Mouse (Mus musculus): ENCODE data around the gene Vmn1r194. TPM values are rescaled to one million over a fixed set of nuclear protein-coding genes. Genes with fewer than 3 reads are reported as not detected.
"Not testable (repeated sequence)": the region's sequence is repeated elsewhere in the genome, so short reads cannot be mapped to it uniquely, and the experiment has no call there.

Vmn1r194 gene
- polyA plus RNA-seq (2015; fragmentation: Nextera tagmentation; extraction: Ambion mirVana): not detected in 2 replicates

- Histone ChIP-seq H3K9me3 (replicated peaks; ENCODE audit: control insufficient read depth, low read length) (no peaks in the 10 kb centered on the region), H3K9ac (ENCODE audit: low read length) (no peak within 1 kb of the TSS), H3K4me1 (ENCODE audit: control insufficient read depth, insufficient read depth, low read length) (no peaks in the 10 kb centered on the region), H3K4me3 (replicated peaks; ENCODE audit: low read length) (no peak within 1 kb of the TSS), H3K4me2 (ENCODE audit: low read depth, low read length) (no peak within 1 kb of the TSS), H3K27me3 (ENCODE audit: control insufficient read depth, insufficient read depth, low read length) (no peaks in the 10 kb centered on the region), H3K27ac (ENCODE audit: low read length) (no peak within 1 kb of the TSS), H3K36me3 (ENCODE audit: control insufficient read depth, insufficient read depth, low read length) (no peaks in the 10 kb centered on the region)
- WGBS: 27% methylated on average over 1 of the region's 1 CpGs
- ATAC-seq (ENCODE audit: insufficient read depth, low FRiP score): no peak
Measured at GRCm38 (mm10) chr13:22243915-22244314, at the start of gene Vmn1r194. Vmn1r194 (plus strand) TSS chr13:22244215.

- H3K36me3 ChIP-seq (ENCODE audit: control insufficient read depth, insufficient read depth, low read length); H3K27ac ChIP-seq (ENCODE audit: low read length); H3K9ac ChIP-seq (ENCODE audit: low read length); ATAC-seq (ENCODE audit: insufficient read depth, low FRiP score); H3K4me1 ChIP-seq (ENCODE audit: control insufficient read depth, insufficient read depth, low read length); H3K4me3 ChIP-seq (replicated peaks; ENCODE audit: low read length); H3K27me3 ChIP-seq (ENCODE audit: control insufficient read depth, insufficient read depth, low read length); H3K9me3 ChIP-seq (replicated peaks; ENCODE audit: control insufficient read depth, low read length); H3K4me2 ChIP-seq (ENCODE audit: low read depth, low read length): not testable (repeated sequence)
- 78% methylated on average over 1 of the region's 1 CpGs for WGBS
Measured at GRCm38 (mm10) chr13:22223060-22223459, 21.0 kb upstream of the Vmn1r194 start, which contains the start of gene Vmn1r193. Vmn1r193 (minus strand) TSS chr13:22223160.

GRCm38 (mm10) chr13:22270222-22270621 is 26.2 kb downstream of the Vmn1r194 start, which contains the start of gene Vmn1r195:
Vmn1r195 (plus strand) TSS chr13:22270522.
- ATAC-seq (ENCODE audit: insufficient read depth, low FRiP score); H3K9me3 ChIP-seq (replicated peaks; ENCODE audit: control insufficient read depth, low read length): not testable (repeated sequence)
- WGBS: 85% methylated on average over 1 of the region's 1 CpGs

GRCm38 (mm10) chr13:22271721-22272120 is 27.7 kb downstream of the Vmn1r194 start:
- Histone ChIP-seq H3K4me1 (ENCODE audit: control insufficient read depth, insufficient read depth, low read length) (no peaks in the 10 kb centered on the region), H3K9me3 (replicated peaks; ENCODE audit: control insufficient read depth, low read length) (no peaks in the 10 kb centered on the region), H3K4me2 (ENCODE audit: low read depth, low read length) (no peak overlapping the region), H3K27me3 (ENCODE audit: control insufficient read depth, insufficient read depth, low read length) (no peaks in the 10 kb centered on the region), H3K36me3 (ENCODE audit: control insufficient read depth, insufficient read depth, low read length) (no peaks in the 10 kb centered on the region), H3K4me3 (replicated peaks; ENCODE audit: low read length) (no peak overlapping the region), H3K27ac (ENCODE audit: low read length) (no peak overlapping the region), H3K9ac (ENCODE audit: low read length) (no peak overlapping the region)
- ATAC-seq (ENCODE audit: insufficient read depth, low FRiP score): no peak
- 42% methylated on average over 2 of the region's 2 CpGs for WGBS

More at GRCm38 (mm10) chr13:22270222-22270621, 26.2 kb downstream of the Vmn1r194 start, which contains the start of gene Vmn1r195:
- not testable (repeated sequence) for H3K9ac ChIP-seq (ENCODE audit: low read length); H3K4me2 ChIP-seq (ENCODE audit: low read depth, low read length); H3K4me1 ChIP-seq (ENCODE audit: control insufficient read depth, insufficient read depth, low read length); H3K27ac ChIP-seq (ENCODE audit: low read length); H3K4me3 ChIP-seq (replicated peaks; ENCODE audit: low read length); H3K36me3 ChIP-seq (ENCODE audit: control insufficient read depth, insufficient read depth, low read length); H3K27me3 ChIP-seq (ENCODE audit: control insufficient read depth, insufficient read depth, low read length)

GRCm38 (mm10) chr13:22284578-22284977 is 40.6 kb downstream of the Vmn1r194 start:
- H3K4me1 ChIP-seq (ENCODE audit: control insufficient read depth, insufficient read depth, low read length): no peaks in the 10 kb centered on the region
- 60% methylated on average over 2 of the region's 2 CpGs for WGBS
- no peaks in the 10 kb centered on the region for H3K27me3 ChIP-seq (ENCODE audit: control insufficient read depth, insufficient read depth, low read length)
- H3K9me3 ChIP-seq (replicated peaks; ENCODE audit: control insufficient read depth, low read length): no peaks in the 10 kb centered on the region
- H3K4me3 ChIP-seq (replicated peaks; ENCODE audit: low read length): no peak overlapping the region
- H3K36me3 ChIP-seq (ENCODE audit: control insufficient read depth, insufficient read depth, low read length): no peaks in the 10 kb centered on the region
- no peak overlapping the region for H3K27ac ChIP-seq (ENCODE audit: low read length)
- H3K9ac ChIP-seq (ENCODE audit: low read length): no peak overlapping the region
- ATAC-seq (ENCODE audit: insufficient read depth, low FRiP score): no peak
- no peak overlapping the region for H3K4me2 ChIP-seq (ENCODE audit: low read depth, low read length)

- Histone ChIP-seq H3K36me3 (ENCODE audit: control insufficient read depth, insufficient read depth, low read length) (no peaks in the 10 kb centered on the region), H3K4me3 (replicated peaks; ENCODE audit: low read length) (no peak within 1 kb of the TSS), H3K9me3 (replicated peaks; ENCODE audit: control insufficient read depth, low read length) (no peaks in the 10 kb centered on the region), H3K27me3 (ENCODE audit: control insufficient read depth, insufficient read depth, low read length) (no peaks in the 10 kb centered on the region), H3K4me1 (ENCODE audit: control insufficient read depth, insufficient read depth, low read length) (no peaks in the 10 kb centered on the region), H3K27ac (ENCODE audit: low read length) (no peak within 1 kb of the TSS), H3K9ac (ENCODE audit: low read length) (no peak within 1 kb of the TSS), H3K4me2 (ENCODE audit: low read depth, low read length) (no peak within 1 kb of the TSS)
- no peak for ATAC-seq (ENCODE audit: insufficient read depth, low FRiP score)
- WGBS: 87% methylated on average over 2 of the region's 2 CpGs
Measured at GRCm38 (mm10) chr13:22289620-22290019, 45.6 kb downstream of the Vmn1r194 start, which contains the start of gene Vmn1r196. Vmn1r196 (plus strand) TSS chr13:22289920.

Small RNA genes within 50 kb of the gene (microRNA-seq; reads per million reads assigned to microRNA genes)
- gene Gm23282 (not detected), gene Gm25084 (not detected)

Other genes starting within 250 kb of the Vmn1r194 start
- gene Prss16, start 234.5 kb upstream of the Vmn1r194 start, polyA plus RNA-seq (2015; fragmentation: Nextera tagmentation; extraction: Ambion mirVana): 0.92 and 1.1 TPM in 2 replicates
- gene Hist1h2ah, start 208.6 kb upstream of the Vmn1r194 start, polyA plus RNA-seq (2015; fragmentation: Nextera tagmentation; extraction: Ambion mirVana): 10.9 TPM in 1 of 2 replicates, not detected in the other
- 2.6 and 4.0 TPM in 2 replicates for gene Hist1h2bk, start 208.3 kb upstream of the Vmn1r194 start, polyA plus RNA-seq (2015; fragmentation: Nextera tagmentation; extraction: Ambion mirVana)
- 13.4 and 15.5 TPM in 2 replicates for gene Hist1h4i, start 202.9 kb upstream of the Vmn1r194 start, polyA plus RNA-seq (2015; fragmentation: Nextera tagmentation; extraction: Ambion mirVana)
- gene Hist1h2ag, start 201.3 kb upstream of the Vmn1r194 start, polyA plus RNA-seq (2015; fragmentation: Nextera tagmentation; extraction: Ambion mirVana): 17.8 and 25.3 TPM in 2 replicates
- gene Hist1h2bj, start 201.0 kb upstream of the Vmn1r194 start, polyA plus RNA-seq (2015; fragmentation: Nextera tagmentation; extraction: Ambion mirVana): 5.6 and 10.3 TPM in 2 replicates
- gene Vmn1r188, start 159.8 kb upstream of the Vmn1r194 start, polyA plus RNA-seq (2015; fragmentation: Nextera tagmentation; extraction: Ambion mirVana): not detected in 2 replicates
- not detected in 2 replicates for gene Vmn1r189, start 138.4 kb upstream of the Vmn1r194 start, polyA plus RNA-seq (2015; fragmentation: Nextera tagmentation; extraction: Ambion mirVana)
- gene Vmn1r191, start 60.2 kb upstream of the Vmn1r194 start, polyA plus RNA-seq (2015; fragmentation: Nextera tagmentation; extraction: Ambion mirVana): not detected in 2 replicates
- not detected in 2 replicates for gene Vmn1r192, start 53.1 kb upstream of the Vmn1r194 start, polyA plus RNA-seq (2015; fragmentation: Nextera tagmentation; extraction: Ambion mirVana)
- gene Vmn1r193, start 21.1 kb upstream of the Vmn1r194 start, polyA plus RNA-seq (2015; fragmentation: Nextera tagmentation; extraction: Ambion mirVana): not detected in 2 replicates
- gene Vmn1r195, start 26.3 kb downstream of the Vmn1r194 start, polyA plus RNA-seq (2015; fragmentation: Nextera tagmentation; extraction: Ambion mirVana): not detected in 2 replicates
- gene Vmn1r196, start 45.7 kb downstream of the Vmn1r194 start, polyA plus RNA-seq (2015; fragmentation: Nextera tagmentation; extraction: Ambion mirVana): not detected in 2 replicates
- gene Vmn1r197, start 80.4 kb downstream of the Vmn1r194 start, polyA plus RNA-seq (2015; fragmentation: Nextera tagmentation; extraction: Ambion mirVana): not detected in 2 replicates
- not detected in 2 replicates for gene Vmn1r198, start 106.1 kb downstream of the Vmn1r194 start, polyA plus RNA-seq (2015; fragmentation: Nextera tagmentation; extraction: Ambion mirVana)
- gene Vmn1r199, start 135.6 kb downstream of the Vmn1r194 start, polyA plus RNA-seq (2015; fragmentation: Nextera tagmentation; extraction: Ambion mirVana): not detected in 2 replicates
- not detected in 2 replicates for gene Vmn1r200, start 146.2 kb downstream of the Vmn1r194 start, polyA plus RNA-seq (2015; fragmentation: Nextera tagmentation; extraction: Ambion mirVana)
- not detected in 2 replicates for gene Vmn1r201, start 227.7 kb downstream of the Vmn1r194 start, polyA plus RNA-seq (2015; fragmentation: Nextera tagmentation; extraction: Ambion mirVana)

All from stomach, embryonic 16.5 days (tissue).